Mouse (Mus musculus) liver, embryonic 11.5 days (tissue): ENCODE measurements around the gene Trib2. TPM values are rescaled to one million over a fixed set of nuclear protein-coding genes. Genes with fewer than 3 reads are reported as not detected.

Experiments used
- ATAC-seq: fragments of 200-750 bp; cut with Nextera tagmentation; replicated peaks from 2 replicates; pipeline ENCODE4 v1.8.0; 2017; ENCODE audit warnings: moderate number of reproducible peaks, mild to moderate bottlenecking, moderate TSS enrichment, moderate library complexity; ENCODE audit not compliant: low FRiP score
- DNase-seq: peaks from one replicate; pipeline ENCODE4 v3.0.0-alpha.2; 2017; ENCODE audit warnings: low spot score
- H3K27ac ChIP-seq: fragments of 300-500 bp; sonication (generic); 2 replicates; pipeline ENCODE4 v1.5.1; 2014; ENCODE audit warnings: mild to moderate bottlenecking, low read depth, low read length, control low read depth
- H3K27me3 ChIP-seq: fragments of 300-500 bp; sonication (generic); replicated peaks from 2 replicates; pipeline ENCODE4 v1.6.1; 2014; ENCODE audit warnings: low read length, mixed read lengths; ENCODE audit not compliant: control insufficient read depth, insufficient read depth
- H3K36me3 ChIP-seq: fragments of 300-500 bp; sonication (generic); 2 replicates; pipeline ENCODE4 v1.6.1; 2014; ENCODE audit warnings: mild to moderate bottlenecking, low read length, moderate library complexity, mixed read lengths; ENCODE audit not compliant: control insufficient read depth, insufficient read depth
- H3K4me1 ChIP-seq: fragments of 300-500 bp; sonication (generic); replicated peaks from 2 replicates; pipeline ENCODE4 v1.6.1; 2014; ENCODE audit warnings: low read length, mixed read lengths; ENCODE audit not compliant: control insufficient read depth, insufficient read depth
- H3K4me2 ChIP-seq: fragments of 300-500 bp; sonication (generic); 2 replicates; pipeline ENCODE4 v1.6.1; 2014; ENCODE audit warnings: mild to moderate bottlenecking, control low read depth, moderate library complexity
- H3K4me3 ChIP-seq: fragments of 300-500 bp; sonication (generic); 2 replicates; pipeline ENCODE4 v1.5.1; 2014; ENCODE audit warnings: low read depth, low read length, control low read depth
- H3K9ac ChIP-seq: fragments of 300-500 bp; sonication (generic); 2 replicates; pipeline ENCODE4 v1.6.1; 2014; ENCODE audit warnings: low read depth, low read length, control low read depth
- H3K9me3 ChIP-seq: fragments of 300-500 bp; sonication (generic); 2 replicates; pipeline ENCODE4 v1.6.1; 2016; ENCODE audit warnings: low read length, inconsistent platforms, mixed read lengths; ENCODE audit not compliant: control insufficient read depth
- WGBS: fragments of 180-500 bp; shearing (Covaris S2); extraction: QIAGEN DNeasy Blood & Tissue Kit; methylation state at CpG from one replicate; pipeline ENCODE4 v1.1.7; 2014; 5-methylcytosine and 5-hydroxymethylcytosine counted together
- polyA plus RNA-seq: library from polyadenylated mRNA; unstranded; fragments of >200 nt; fragmentation: Nextera tagmentation; extraction: Ambion mirVana; gene quantifications from 2 replicates; pipeline ENCODE4 v1.2.1, GENCODE M21; 2014

Gene Trib2
- polyA plus RNA-seq, 1 experiment from 2014 or later, result 6.4 TPM

DNA sequence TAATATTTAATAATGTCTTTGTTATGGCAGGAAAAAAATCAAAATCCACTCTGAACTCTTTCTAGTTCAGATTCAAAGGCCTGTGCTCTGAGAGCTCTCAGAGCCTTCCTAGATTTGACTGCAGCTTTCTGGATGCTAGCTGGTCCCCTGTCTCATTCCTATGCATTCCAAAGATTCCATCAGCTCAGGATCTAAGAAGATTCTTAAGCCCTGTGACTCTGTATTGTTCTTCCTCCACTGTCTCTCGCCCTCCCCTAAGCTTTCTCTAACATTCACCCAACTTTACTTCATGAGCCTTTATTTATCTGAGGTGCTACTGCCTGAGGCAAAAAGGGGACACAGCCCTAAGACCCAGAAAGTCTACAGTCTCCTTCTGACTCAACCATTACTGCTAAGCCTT is 51.5 kb downstream of the Trib2 start:
- H3K27me3 ChIP-seq, result no peaks in the 10 kb centered on the region
- H3K9me3 ChIP-seq, result no peaks in the 10 kb centered on the region
- ATAC-seq, result no peak
- H3K27ac ChIP-seq, result no peak overlapping the region
- H3K4me3 ChIP-seq, result no peak overlapping the region
- H3K9ac ChIP-seq, result no peak overlapping the region
- WGBS, result 23% methylated on average over 1 of the region's 1 CpGs
- H3K36me3 ChIP-seq, result no peaks in the 10 kb centered on the region
- no peaks in the 10 kb centered on the region for H3K4me1 ChIP-seq
- no peak for DNase-seq
- H3K4me2 ChIP-seq, result no peak overlapping the region

DNA sequence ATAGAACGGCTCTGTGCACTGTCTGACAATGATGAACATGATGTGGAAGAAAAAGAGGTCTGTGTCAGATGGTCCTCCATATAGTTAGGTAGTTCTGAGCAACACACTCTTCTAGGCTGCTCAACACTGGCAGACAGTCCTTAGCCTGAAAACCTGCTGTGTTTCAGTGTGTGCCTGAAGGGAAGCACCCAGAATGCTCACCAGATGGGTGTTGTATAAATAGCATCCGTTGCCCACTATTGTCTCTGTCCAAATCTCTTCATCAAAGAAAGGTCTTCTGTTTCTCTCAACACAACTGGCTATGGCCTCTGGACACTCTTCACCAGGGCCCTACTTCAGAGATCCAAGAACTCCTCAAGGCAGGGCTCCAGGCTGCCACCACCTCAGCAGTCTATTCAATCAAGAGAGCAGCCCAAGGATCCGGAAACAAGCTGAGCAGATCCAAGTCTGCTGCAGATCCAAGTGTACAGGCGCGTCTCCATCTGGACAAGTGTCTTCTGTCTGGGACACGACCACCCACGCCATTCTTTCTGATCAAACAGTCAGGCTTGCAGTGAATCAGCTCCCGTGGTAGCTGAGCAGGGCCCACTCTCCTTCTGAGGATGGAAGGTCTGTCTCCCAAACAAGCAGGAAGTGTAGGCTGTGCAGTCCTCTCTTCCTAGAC is 55.1 kb downstream of the Trib2 start:
- no peak overlapping the region for H3K4me3 ChIP-seq
- DNase-seq (no peak), ATAC-seq (no peak)
- no peaks in the 10 kb centered on the region for H3K27me3 ChIP-seq
- no peak overlapping the region for H3K9ac ChIP-seq
- no peaks in the 10 kb centered on the region for H3K9me3 ChIP-seq
- WGBS, result 85% methylated on average over 8 of the region's 8 CpGs
- H3K27ac ChIP-seq, result no peak overlapping the region
- no peaks in the 10 kb centered on the region for H3K4me1 ChIP-seq
- H3K36me3 ChIP-seq, result no peaks in the 10 kb centered on the region
- H3K4me2 ChIP-seq, result no peak overlapping the region

DNA sequence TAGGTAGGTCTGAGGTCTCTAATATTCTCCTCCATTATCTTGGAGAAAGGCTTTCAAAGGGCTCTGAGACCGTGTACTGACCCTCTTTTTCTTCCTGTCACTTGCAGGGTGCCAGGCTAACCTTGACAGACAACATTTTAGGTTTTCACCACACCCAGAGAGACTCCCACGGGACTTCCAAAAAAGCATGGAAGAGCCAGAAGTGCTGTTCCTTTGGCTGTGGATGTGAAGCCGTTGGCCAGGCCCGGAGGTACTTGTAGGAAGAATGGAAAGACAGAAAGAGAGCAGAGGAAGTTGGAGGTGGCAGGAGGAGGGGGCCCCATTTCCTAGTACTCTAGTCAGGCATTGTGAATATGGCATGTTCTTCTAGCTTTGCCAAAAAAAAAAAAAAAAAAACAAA is 56.0 kb downstream of the Trib2 start:
- H3K9me3 ChIP-seq, result no peaks in the 10 kb centered on the region
- WGBS, result 75% methylated on average over 4 of the region's 4 CpGs

DNA sequence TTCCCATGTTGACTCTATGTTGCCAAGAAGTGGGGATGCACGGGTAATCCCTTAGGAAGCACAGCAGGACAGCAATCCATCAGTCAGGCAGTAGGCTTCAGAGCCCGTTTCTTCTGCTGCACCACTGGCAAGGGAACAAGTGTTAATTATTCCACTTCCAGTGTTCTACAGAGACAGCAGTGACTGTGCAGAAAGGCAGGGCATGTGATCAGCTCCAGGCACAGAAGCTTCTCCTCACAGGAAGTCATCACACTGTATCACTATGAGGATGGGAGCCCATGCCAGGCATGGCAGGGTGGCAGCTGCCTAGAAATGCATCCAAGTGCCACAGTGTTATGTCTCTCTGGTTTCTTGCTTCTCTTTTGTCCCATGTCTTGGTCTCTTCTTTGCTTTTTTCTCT is 57.9 kb downstream of the Trib2 start:
- no peaks in the 10 kb centered on the region for H3K4me1 ChIP-seq
- no peak overlapping the region for H3K27ac ChIP-seq
- H3K36me3 ChIP-seq, result no peaks in the 10 kb centered on the region
- ATAC-seq (no peak), DNase-seq (no peak)
- H3K4me2 ChIP-seq, result no peak overlapping the region
- no peak overlapping the region for H3K9ac ChIP-seq
- no peak overlapping the region for H3K4me3 ChIP-seq
- H3K27me3 ChIP-seq, result no peaks in the 10 kb centered on the region
- H3K9me3 ChIP-seq, result no peaks in the 10 kb centered on the region
- WGBS, result 46% methylated on average over 2 of the region's 2 CpGs

More for the DNA sequence above, 56.0 kb downstream of the Trib2 start:
- Histone ChIP-seq H3K4me2 (no peak overlapping the region), H3K4me1 (no peaks in the 10 kb centered on the region), H3K9ac (no peak overlapping the region), H3K27ac (no peak overlapping the region), H3K27me3 (no peaks in the 10 kb centered on the region), H3K4me3 (no peak overlapping the region), H3K36me3 (no peaks in the 10 kb centered on the region)
- ATAC-seq, result no peak
- DNase-seq, result no peak

DNA sequence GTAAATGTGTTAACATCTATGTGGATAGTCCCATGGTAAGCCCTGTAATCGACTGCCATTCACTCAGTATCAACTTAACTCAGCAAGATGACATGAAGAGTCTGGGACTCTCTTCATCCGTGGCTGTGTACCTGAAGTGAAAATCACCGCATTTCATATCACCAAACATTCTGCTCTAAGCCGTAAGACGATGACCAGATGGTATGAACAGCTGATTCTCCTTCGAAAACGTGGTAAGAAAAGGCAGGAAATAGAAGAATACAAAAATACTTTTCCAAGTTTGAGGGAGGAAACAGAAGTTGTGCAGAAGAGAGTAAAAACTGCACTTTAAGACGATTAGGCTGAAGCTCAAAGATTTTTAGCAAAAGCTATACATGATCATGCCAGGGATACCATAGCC is 59.4 kb downstream of the Trib2 start:
- Histone ChIP-seq H3K36me3 (no peaks in the 10 kb centered on the region), H3K4me3 (no peak overlapping the region), H3K27ac (no peak overlapping the region), H3K4me1 (no peaks in the 10 kb centered on the region), H3K9ac (no peak overlapping the region), H3K4me2 (no peak overlapping the region), H3K27me3 (no peaks in the 10 kb centered on the region), H3K9me3 (no peaks in the 10 kb centered on the region)
- 77% methylated on average over 8 of the region's 8 CpGs for WGBS
- DNase-seq, result no peak
- ATAC-seq, result no peak

DNA sequence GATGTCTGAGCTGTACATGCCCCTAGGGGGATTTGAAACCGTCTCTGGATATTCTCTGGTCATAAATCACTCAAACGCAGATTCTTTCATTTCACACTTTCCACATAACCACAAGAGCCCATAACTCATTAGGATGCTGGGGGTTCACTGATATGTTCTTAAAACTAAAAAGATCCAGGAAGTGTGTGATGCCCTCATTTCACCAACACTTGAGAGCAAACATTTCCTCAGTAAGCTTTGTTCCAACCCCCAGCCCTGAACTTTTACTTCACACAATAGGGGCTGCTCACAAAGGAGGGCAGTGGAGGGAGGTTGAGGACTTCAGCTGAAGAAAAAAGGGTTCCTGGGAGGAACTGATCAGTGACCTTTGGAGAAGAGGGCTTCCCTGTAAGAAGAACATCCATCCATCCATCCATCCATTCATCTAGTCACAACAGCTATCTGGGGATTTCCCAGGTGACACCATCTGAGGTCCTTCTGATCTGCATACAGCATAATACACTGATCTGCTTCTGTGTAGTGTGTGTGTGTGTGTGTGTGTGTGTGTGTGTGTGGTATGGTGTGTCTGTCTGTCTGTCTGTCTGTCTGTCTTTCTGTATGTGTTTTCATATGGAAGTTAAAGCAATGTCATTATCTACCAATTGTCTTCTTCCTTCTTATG is 61.6 kb downstream of the Trib2 start:
- 56% methylated on average over 2 of the region's 2 CpGs for WGBS
- Histone ChIP-seq H3K27ac (no peak overlapping the region), H3K4me1 (no peaks in the 10 kb centered on the region), H3K36me3 (no peaks in the 10 kb centered on the region), H3K9ac (no peak overlapping the region), H3K9me3 (no peaks in the 10 kb centered on the region), H3K27me3 (no peaks in the 10 kb centered on the region), H3K4me3 (no peak overlapping the region), H3K4me2 (no peak overlapping the region)
- ATAC-seq (no peak), DNase-seq (no peak)

DNA sequence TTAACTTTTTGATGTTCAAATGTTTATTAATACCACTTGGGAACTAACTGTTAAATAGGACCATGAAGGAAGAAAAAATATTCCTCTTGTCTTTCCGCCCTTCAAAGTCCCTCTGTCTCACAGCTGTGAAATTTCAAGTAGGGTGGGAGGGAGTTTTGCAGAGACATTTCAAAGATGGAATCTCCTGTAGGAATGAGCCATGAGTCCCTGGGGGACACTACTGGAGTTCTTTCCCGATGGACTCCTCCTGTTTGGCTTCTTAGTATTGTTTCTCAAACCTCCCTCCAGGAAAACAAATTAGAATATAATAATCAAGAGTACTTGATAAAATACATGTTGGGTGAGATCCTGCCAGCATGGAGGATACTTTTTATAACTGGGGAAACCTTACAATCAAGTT is 62.1 kb downstream of the Trib2 start:
- Histone ChIP-seq H3K36me3 (no peaks in the 10 kb centered on the region), H3K27me3 (no peaks in the 10 kb centered on the region), H3K4me2 (no peak overlapping the region), H3K9me3 (no peaks in the 10 kb centered on the region), H3K9ac (no peak overlapping the region), H3K4me3 (no peak overlapping the region), H3K4me1 (no peaks in the 10 kb centered on the region), H3K27ac (no peak overlapping the region)
- DNase-seq (no peak), ATAC-seq (no peak)
- whole genome bisulfite sequencing, result 78% methylated on average over 2 of the region's 2 CpGs

DNA sequence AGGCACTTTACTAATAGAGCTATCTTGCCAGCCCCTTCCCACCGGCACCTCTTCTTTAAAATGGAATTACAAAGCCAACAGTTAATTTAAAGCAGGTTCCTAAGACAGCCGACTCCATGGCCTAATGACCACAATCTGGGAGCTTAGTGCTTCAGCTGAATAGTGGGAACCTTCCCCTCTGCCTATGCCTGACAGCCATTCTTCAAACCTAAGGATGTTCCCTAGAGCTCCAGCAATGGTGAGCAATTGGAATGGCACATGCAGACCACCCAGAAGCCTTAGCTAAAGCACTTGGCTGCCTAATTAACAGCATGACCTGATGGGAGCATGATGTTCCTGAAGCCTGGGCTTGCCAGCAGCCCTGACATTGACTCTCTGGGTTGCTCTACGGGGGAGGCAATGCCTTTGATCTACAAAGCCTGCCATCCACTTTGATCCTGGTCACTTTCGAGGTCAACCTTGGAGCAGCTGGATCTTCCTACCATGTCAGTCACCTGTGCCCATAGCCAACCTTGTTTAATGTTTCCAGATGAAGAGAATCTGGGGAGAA is 67.0 kb downstream of the Trib2 start:
- no peaks in the 10 kb centered on the region for H3K27me3 ChIP-seq
- no peaks in the 10 kb centered on the region for H3K4me1 ChIP-seq
- ATAC-seq (no peak), DNase-seq (no peak)
- H3K9me3 ChIP-seq, result no peaks in the 10 kb centered on the region
- no peak overlapping the region for H3K9ac ChIP-seq
- WGBS, result 39% methylated on average over 4 of the region's 4 CpGs
- H3K4me3 ChIP-seq, result no peak overlapping the region
- H3K36me3 ChIP-seq, result no peaks in the 10 kb centered on the region
- H3K4me2 ChIP-seq, result no peak overlapping the region
- H3K27ac ChIP-seq, result no peak overlapping the region

DNA sequence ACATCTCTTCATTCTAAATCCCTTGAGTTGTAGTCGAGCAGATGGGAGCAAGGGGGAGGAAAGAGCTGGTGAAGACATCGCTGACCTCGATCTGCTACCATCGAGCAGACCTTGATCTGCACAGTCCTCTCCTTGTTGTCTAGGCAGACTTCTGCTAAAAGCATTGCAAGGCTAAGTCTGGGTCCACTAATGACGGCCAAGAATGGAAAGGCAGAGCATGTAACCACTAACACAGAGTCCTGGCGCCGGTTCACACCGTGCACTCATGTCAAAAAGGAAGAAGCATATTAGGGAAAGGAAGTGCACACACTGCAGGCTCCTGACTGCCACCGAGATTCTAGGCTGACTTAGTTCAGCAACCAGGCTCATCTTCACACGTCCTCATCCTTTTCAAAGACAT is 71.0 kb downstream of the Trib2 start:
- no peaks in the 10 kb centered on the region for H3K4me1 ChIP-seq
- H3K9ac ChIP-seq, result no peak overlapping the region
- H3K4me2 ChIP-seq, result no peak overlapping the region
- H3K36me3 ChIP-seq, result no peaks in the 10 kb centered on the region
- 65% methylated on average over 10 of the region's 10 CpGs for WGBS
- no peak overlapping the region for H3K4me3 ChIP-seq
- ATAC-seq (no peak), DNase-seq (no peak)
- H3K27me3 ChIP-seq, result no peaks in the 10 kb centered on the region
- no peaks in the 10 kb centered on the region for H3K9me3 ChIP-seq
- no peak overlapping the region for H3K27ac ChIP-seq
